Mouse (Mus musculus) cerebellum, adult 18-20 months (tissue): ENCODE results near the gene Uba6.

Experiments used
- DNase-seq, 2 experiments: peaks; one replicate each; pipeline ENCODE4 v3.0.0; 2021

The Uba6 gene

DNA sequence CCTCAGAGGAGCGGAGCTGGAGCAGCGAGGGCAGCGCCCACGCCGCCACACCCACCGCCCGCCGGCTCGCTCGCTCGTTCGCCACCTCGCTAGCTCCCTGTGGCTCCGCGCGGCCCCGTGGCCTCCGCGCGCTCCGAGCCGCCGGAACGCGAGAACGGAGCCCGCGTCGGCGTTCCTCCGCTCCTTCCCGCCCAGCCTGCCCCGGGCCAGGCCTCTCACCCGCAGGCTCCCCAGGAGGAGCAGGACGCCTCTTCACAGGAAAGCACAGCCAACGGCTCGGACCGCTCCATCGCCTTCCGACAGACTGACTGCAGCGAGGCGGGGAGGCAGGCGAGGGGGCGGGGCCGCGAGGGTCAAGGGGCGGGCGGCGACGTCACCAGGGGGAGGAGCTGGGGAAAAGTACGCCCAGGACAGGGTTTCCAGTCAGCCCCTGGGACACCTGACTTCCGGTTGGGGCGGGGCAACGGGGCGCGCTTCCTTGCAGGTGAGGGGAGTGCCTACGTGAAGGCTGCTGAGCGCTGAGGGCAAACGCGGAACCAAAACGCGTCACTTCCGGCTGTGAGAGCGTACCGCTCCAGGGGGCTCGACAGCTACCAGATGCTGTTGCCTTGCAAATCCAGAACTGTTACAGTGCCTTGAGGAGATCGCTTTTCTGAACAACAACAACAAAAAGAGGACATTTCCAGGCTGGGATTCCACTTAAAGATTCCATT, at the start of gene Uba6:
TSS of gene Uba6 (minus strand) at position 355 of the 713 bp plus-strand sequence.
- peak; percentile 99 to 100 for DNase-seq

DNA sequence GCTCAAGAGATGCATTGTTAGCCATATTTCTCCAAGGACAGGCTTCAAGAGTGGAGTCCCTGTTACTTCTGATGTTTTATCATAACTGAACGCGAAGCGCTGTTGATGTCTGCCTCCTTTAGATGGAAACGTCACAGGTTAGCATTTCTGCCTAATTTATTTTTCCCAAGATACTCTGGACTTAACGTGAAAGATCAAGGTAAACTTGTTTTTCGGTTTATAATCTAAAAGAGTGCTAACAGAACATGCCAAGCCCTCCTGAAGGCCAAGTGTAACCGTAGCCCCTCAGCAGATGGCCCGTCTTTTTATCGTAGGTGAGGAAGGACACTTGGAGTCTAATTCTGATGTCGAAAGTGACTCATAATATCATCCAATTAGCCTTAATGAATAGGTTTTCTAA, 25.2 kb upstream of the Uba6 start, which contains the start of gene Gnrhr:
TSS of gene Gnrhr (minus strand) at position 101 of the 400 bp plus-strand sequence.
- no peak for DNase-seq

DNA sequence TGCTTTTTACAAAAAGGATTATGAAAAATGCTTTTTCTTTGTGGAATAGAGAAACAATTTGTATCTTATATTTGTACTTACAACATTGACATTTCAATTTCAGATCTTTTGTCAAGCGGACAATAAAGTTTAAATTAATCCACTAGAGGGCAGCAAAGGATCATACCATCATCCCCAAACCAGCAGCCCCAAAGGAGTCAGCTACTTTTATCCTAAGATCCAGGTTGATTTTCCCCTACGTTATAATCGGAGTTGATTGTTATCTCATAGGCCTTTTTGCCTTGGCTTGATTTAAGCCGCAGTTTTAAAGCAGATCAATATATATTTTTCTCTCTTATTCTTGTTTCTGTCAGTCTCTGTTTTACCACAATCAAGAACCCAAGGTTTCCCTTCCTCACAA, 18.8 kb upstream of the Uba6 start:
- DNase-seq = no peak

DNA sequence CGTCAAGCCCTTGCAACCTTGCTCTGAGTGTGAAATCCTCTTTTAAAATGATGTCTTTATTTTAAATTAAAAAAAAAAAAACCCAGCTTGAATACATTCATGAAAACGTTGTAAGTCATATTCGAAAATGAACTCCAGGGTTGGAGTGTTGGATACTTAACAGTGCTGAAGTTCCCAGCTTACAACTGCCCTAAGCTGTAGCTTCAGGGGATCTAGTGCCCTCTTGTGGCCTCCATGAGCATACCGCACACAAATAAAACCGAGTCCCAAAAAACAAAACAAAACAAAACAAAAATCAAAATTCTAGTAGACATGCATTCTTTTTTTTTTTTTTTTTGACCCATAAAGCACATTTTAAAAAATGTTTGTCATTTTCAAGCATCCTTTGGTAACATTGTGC, 18.2 kb upstream of the Uba6 start:
- peak; percentile 23 to 33 for DNase-seq

DNA sequence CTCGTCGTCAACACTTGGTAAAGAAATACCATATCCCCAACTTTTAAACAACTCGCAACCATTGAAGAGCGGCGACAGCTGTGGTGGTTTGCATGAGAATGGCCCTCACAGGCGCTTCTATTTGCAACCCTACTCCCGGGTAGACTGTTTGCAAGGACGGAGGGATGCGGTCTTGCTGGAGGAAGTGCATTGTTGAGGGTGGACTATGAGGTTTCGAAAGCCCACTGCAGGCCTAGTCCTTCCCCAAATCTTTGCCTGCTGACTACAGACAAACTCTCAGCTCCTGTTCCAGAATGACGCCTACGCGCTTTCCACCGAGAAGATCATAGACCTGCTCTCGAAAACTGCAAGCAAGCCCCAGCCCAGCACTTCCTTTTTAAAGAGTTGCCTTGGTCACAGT, 17.7 kb upstream of the Uba6 start:
- DNase-seq = no peak

DNA sequence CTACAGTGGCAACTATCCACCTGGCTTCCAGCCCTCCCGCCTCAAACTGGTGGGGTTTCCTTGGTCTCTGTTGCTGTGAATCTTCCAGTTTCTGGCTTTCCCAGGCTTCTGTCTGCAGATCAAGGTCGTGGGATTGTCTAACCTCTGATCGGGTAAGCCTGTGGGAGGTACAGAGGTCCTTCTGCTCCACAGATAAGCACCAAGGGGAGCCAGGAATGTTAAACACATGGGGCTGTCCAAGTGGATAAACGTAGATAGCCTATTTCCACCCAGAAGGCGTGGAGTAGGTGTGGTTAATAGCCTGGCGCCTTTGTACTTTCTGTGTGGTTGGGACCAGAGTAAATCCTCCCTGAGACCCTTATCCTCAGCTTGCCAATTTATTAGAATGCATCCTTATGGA, 14.8 kb upstream of the Uba6 start:
- no peak for DNase-seq

DNA sequence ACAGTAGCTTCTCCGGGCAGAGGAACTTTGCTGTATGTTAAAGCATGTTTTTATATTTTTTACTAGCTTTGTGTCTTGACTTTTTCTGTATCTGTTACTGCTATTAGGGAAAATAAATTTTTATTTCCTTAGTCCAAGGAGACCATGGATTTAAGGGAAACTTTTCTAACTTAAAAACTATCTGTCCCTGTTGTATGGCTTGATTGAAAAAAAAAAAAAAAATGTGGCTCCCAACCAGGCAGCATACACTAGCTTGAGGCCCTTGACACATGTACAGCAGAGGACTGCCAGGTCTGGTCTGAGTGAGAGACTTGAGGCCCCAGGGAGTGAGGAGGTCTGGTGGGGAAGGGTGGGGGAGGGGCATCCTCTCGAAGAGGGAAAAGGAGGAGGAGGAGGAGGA, 1.2 kb upstream of the Uba6 start:
- no peak for DNase-seq

DNA sequence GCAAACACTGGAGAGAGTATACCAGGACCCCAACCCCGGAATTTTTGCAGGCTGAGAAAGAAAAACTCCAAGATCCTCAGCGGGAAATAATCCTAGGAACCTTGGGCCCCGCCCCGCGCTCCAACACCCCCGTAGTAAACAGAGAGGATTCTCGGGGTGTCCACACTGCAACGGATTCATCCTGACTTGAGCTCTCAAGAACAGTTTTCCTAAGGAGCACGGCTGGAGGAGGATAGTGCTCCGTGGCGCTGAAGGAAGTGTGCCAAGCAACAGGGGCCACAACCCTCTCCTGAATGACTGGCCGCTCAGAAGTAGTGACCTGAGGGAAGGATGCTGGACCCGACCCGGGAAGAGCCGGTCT, 535 bp downstream of the Uba6 start:
- no peak for DNase-seq

DNA sequence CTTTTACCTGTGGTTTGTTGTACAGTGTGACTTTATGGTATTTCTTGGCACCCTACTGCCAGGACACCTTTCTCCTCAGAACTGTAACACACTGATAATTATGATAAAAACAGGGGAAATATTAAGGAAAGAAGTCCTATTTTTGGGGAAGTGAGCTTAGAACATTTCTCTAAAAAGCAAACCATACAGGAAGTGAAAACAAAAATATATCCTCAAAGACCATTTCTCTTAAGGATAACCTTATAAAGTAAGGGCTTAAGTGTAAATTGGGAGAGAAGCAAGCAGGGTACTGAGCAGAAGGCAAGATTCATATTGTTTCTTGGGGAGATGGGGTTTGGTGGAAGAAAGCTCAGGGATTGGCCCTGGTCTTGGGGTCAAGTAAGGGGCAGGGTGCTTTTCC, 42.8 kb downstream of the Uba6 start:
- no peak for DNase-seq

DNA sequence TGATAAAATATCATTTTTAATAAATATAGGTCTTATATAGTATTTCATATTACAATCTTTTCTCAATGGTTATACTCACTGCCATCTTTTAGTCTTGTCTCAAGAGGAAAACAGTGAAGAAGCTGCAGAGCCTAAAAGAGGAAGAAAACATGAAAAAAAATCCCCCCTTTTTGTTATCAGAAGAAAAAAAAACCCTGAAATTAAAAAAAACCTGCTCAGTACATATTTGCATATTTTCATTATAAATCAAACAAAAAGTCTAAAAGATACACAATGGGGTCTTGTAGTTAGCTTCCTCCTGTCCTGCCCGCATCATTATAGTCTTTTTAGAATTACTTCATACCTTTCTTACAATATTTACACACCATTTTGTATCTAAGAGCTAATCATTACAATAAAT, 43.9 kb downstream of the Uba6 start:
- DNase-seq = no peak

DNA sequence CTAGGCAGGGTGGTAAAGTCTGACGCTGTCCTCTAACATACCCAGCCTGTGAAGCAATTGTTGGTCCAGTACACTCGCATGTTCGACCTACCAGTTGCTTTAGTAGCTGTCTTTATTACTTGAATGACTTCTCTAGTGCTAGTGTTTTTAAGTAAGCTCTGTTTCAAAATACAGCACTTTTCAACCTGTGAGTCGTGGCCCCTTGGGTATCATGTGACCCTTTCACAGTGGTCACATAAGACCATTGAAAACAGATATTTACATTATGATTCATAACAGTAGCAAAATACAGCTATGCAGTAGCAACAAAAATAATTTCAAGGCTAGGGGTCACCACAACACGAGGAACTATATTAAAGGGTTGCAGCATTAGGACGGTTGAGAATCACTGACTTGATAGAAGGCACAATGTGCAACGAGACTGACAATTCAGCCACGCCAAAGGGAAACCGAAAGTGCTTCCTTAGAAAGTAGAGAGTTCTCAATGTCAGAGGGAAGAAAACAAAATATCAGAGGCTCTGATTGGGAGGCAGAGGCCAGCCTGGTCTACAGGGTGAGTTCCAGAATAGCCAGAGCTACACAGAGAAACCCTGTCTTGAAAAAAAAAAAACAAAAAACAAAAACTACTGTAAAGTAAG, 54.0 kb downstream of the Uba6 start:
- DNase-seq = no peak

DNA sequence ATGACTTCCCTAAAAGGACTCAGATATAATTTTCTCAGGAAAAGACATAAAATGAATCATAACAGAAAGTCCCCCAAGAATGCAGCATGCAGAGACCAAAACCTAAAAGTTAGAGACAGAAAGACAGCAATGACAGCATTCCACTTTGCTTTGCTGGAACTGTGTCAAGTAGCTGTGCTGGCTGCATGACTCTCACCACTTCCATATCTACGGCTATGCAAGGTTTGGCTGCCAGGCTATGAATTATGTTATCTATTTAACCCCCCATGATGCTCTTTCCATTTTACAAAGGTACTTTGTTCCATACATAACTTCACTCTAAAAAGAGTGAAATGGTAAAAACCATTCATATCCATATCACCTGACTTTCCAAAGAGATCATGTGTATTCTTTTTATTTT, 58.6 kb downstream of the Uba6 start:
- no peak for DNase-seq

DNA sequence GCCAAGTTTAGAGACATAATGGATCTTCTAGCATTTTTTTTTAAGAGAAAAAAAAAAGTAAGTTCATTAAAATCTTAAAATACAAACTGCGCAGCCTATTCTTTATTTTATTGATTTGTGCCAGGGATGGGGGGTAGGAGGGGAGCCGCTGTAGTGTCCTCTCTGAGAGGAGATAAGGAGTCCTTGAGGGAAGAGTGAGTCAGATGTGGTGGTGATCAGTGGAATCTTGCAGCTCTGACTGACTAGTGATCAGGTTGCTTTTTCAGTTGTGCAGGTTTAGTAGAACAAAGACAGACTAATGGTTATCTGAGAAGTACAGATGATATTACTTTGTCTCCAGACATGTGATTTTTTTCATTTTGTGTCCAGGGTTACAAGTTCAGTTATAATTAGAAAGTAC, 59.6 kb downstream of the Uba6 start:
- DNase-seq = no peak

DNA sequence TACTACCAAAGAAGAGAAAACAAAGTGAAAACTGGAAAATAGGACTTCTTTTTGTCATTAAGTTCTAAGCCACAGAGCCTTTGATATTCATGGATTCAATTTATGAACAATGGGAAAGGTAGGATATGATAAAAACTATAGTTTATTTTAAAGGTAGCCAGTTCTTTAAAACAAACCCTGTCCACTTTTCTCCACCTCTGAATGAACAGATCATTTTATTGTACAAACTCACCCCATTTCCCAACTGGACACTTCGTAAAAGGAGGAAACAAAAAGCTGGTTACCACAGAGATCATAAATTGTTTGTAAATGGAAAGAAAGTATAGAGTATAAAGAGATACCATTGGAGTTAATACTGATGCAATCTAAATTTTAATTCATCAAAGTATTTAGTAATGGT, 61.5 kb downstream of the Uba6 start:
- no peak for DNase-seq

DNA sequence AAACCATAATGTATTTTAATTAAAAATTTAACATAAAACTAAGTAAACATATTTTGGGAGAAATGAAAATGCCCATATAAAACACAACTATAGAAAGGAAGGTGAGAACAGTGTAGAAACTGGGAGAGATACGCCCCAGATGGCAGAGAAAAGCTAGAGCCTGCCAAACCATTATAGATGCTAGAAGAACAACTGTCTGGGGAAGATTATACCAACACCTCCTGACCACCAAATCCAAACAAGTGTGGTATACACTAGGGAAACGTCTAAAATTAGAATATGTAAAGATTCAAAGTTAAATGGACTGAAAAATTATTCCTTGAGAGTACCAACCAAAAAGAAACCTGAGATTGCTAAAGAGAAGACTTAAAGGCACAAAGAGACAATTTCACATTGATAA, 66.0 kb downstream of the Uba6 start:
- DNase-seq = no peak

DNA sequence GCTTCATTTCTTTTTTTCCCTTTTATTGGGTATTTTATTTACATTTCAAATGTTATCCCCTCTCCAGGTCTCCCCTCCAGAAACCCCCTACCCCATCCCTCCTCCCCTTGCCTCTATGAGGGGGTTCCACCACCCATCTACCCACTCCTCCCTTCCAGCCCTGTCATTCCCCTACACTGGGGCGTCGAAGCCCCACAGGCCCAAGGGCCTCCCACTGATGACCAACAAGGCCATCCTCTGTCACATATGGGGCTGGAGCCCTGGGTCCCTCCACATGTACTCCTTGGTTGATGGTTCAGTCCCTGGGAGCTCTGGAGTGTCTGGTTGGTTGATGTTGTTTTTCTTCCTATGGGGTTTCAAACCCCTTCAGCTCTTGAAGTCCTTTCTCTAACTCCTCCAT, 70.4 kb downstream of the Uba6 start:
- DNase-seq = no peak

DNA sequence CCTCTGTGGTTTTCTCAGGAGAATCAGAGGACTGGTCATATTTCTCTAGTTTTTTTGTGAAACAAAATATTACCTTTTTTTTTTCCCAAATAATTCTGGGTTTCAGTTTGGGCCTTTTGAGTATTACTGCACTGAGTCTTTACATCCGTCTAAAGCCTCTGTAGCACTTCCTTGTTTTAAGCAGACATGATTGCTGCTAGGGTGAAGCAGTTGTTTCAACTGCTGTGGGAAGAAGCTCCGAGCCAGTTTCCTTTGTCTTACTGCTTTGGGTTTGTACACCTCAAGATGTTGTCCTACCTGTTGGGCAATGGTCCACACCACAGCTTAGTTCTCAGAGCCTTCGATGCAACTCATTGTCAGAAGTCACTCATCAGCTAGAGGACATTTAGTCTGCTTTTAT, 72.0 kb downstream of the Uba6 start:
- no peak for DNase-seq

DNA sequence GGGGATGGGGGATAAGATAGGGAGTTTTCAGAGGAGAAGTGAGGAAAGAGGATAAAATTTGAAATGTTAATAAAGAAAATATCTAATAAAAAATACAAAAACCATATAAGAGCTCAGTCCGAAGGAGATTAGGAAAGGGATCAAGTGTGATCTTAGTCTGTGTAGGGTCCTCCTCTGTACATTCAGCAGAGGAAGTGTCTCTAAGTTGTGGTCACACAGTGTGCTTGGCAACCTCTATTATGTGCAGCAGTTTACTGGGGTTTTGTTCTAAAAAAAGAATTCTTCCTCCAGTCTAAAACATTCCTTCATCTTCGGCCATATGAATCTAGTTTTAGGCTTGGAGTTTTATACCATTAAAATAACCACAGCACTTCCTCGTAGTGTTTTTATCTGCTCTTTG, 73.6 kb downstream of the Uba6 start:
- DNase-seq = no peak

DNA sequence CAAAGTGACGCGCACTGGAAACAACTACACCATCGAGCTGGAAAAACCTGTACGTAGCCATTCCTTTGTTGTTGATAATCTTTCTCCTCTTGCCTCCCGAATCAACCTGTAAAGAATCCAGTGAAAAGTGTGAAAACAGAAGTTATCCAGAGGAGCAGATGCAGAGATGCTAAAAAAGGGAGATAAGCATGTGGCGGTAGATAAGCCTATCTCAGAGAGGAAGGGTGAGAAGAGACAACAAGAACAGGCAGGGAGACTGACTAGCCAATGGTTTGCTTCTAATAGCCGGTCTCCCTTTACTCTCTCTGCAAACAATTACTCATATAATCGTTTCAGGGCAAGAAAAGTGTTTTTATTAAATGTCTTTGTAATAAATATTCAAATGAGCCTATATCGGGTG, 77.8 kb downstream of the Uba6 start:
- no peak for DNase-seq

DNA sequence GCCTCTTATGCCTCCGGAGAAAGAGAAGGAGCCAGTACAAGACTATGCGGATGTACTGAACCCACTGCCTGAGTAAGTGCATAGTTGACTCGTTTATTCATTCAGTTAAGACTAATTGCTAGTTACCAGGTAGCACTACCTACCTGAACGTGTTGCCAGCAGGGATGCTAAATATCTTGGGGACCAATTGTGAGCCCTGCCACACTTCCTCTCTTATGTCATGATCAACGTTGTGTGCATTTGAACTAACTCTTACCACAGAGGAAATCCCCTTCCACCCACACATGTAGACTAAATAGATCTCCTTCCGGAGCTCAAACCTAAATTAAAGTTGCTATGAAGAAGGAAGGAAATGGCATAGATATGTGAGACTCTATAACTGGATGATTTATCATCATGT, 85.9 kb downstream of the Uba6 start:
- DNase-seq = no peak

DNA sequence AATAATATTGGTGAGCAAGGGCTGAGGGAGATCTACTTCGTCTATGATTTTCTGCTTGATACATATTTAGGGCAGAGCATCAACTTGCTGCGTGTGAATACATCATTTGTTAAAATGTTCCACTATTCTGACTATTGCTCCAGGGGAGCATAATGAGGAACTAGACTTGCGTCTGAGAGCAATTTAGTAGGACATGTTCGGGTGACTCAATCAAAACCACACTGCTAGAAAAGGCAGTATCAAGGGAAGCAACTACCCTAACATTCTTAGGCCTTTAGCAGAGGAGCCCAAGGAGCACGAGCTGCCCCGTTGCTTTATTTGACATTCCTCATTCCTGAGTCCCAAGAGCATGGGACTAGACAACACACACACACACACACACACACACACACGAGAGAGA, 87.6 kb downstream of the Uba6 start:
- no peak for DNase-seq

DNA sequence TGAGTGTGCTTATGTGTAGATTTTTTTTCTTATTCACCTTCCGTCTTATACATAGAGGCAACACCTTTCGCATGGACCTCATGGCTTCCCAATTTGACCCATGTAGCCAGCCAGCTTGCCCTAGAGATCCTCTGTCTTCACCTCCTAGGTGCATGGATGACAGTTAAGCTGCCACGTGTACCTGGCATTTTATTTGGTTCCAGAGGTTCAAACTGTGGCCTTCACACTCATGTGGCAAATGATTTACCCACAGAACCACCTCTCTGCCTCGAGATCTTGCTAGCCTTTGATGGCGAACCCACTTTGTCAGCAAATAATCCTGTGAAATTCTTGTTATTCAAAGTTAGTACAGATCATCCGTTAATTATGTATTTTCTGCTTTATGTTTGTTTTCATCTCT, 88.6 kb downstream of the Uba6 start:
- DNase-seq = no peak

DNA sequence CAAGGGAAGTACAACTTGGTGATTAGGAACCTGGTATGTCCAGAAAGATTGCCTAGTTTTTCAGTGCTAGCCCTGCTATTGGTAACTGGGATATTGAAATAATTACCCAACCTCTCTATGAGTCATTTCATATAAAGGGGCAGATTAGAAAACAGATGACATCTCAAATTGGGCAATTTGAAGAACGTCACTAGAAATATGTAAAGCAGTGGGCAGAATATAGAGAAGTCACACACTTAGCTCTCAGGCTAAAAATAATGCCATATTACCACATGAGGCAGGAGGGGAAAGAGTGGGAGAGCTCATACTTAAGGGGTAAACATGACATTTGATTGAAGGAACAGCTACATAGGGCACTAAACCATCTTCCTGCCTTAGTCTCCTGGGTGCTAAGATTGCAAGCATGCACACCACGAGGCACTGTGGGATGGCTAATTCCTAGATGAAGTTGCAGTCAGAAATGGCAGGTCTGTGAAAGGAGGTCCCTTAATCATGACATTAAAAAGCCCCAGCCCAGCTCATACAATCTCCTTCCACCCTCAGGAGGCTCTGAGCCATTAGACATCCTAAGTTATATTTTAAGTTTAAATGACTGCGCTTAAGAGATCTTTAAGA, 93.8 kb downstream of the Uba6 start:
- DNase-seq = no peak

DNA sequence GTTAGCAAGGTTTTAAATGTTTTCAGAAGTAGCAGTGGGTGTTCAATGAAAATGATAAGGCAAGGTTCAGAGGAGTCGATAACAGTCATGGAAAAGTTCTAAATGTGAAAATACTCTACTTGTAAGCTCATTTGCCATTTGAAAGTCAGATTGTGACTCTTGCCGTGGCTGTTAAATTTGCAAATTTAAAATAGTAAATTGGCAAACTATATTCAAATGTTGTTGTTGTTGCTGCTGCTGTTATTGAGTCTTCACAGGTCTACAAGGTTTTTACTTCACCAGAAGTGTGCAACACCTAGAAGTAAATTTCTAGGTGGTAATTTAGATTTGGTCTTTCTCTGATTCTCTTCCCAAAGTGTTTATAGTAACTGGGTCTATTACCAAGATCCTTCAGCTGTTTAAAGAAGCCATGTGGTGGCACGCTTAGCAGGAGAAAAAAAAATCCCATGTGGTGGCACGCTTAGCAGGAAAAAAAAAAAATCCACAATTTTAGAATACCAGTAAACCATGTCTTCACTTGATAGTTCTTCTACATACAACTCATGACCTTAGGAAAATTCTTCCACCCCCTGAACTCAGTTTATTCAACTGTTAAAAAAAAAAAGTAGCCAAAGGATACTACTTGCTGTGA, 99.7 kb downstream of the Uba6 start:
- no peak for DNase-seq
